Mouse (Mus musculus): ENCODE measurements around the gene Gatad2b.

- no peak for TF ChIP-seq POLR2A (IDR thresholded peaks at IDR 0.05; ENCODE audit: low read depth, low read length)
- TF ChIP-seq CTCF (conservative IDR thresholded peaks at IDR 0.05; ENCODE audit: insufficient read depth, insufficient read length, low read depth, low read length) = no peak
Observed at GRCm38 (mm10) chr3:90270784-90271183, 22.2 kb upstream of the Gatad2b start.

Measured in kidney, adult 2 months (tissue).